Mouse (Mus musculus): Measurements from ENCODE around the gene Mmp23.

Gene Mmp23

DNA sequence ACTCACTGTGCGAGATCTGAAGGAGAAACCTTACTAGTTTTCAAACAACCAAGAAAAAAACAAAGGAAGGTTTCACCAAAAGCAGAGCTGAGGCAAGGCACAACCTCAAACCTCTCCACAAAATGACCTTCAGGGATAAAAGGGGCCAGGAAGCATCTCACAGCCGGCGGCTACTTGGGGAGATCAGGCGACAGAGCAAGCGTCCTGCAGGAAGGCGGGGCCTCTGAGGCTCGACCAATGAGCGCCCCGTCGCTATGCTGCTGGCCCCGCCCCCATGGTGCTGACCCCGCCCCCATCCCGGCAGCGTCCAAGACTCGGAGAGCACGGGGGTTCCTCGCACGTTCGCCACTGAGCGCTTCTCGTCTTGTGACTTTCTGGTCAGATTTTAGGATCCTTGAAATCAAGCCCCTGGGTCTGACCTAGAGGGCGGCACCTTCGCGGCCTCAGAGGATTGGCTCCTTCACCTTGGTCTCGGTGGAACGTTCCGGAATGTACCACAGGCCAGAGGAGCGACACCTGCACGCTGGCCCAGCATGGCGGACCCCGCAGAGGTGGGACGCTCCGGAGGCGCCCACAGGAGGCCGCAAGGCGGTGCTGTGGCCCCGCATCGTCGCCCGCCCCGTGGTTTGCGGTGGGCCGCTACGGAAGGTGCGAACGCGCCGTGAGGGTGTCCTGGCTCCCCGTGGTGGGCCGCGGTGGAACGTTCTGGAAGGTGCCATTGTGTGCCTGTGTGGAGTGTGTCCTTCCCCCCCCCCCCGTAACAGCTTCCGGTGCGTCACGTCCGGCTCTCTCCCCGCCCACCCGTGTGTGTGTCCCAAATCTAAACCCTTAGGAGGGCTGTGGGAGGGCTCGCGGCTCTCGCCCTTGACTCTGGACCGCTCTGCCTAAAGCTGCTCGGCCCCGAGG lies 51.8 kb downstream of the Mmp23 start, which contains the start of gene Slc35e2:
Gene Slc35e2, plus strand, starts transcription at position 326 of the 906 bp plus-strand sequence.
- peak; percentile 96 for DNase-seq (ENCODE audit: low spot score)

All from yolk sac, embryonic 10.5 days (tissue).